Mouse (Mus musculus) liver (tissue): ENCODE measurements around the gene Kcnd3.
A peak's percentile ranks its signal among the peaks of the same experiment; 100 is the strongest.
"Not testable (repeated sequence)": the region's sequence is repeated elsewhere in the genome, so short reads cannot be mapped to it uniquely, and the experiment has no call there.

Source experiments
- DNase-seq: peaks from one replicate; pipeline ENCODE4 v3.0.0-alpha.2; 2020; ENCODE audit warnings: mixed read lengths

Kcnd3 gene

GRCm38 (mm10) chr3:105666996-105667523 lies 214.9 kb downstream of the Kcnd3 start:
- DNase-seq: no peak

DNA sequence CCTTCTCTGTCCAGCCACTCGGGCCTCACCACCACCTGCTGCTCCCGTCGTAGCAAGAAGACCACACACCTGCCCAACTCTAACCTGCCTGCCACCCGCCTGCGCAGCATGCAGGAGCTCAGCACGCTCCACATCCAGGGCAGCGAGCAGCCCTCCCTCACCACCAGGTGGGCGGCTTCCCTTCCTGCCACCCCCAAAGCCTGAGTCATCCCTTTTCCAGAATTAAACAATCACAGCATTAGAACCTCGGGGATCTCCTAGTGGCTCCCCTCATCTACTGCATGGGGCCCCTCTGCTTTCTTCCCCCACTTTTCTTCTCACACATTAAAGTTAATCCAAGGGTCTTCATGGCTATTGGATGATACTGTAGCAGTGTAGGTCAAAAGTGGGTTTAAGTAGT lies 216.0 kb downstream of the Kcnd3 start:
- no peak for DNase-seq

GRCm38 (mm10) chr3:105669776-105670175 lies 217.6 kb downstream of the Kcnd3 start:
- no peak for DNase-seq

DNA sequence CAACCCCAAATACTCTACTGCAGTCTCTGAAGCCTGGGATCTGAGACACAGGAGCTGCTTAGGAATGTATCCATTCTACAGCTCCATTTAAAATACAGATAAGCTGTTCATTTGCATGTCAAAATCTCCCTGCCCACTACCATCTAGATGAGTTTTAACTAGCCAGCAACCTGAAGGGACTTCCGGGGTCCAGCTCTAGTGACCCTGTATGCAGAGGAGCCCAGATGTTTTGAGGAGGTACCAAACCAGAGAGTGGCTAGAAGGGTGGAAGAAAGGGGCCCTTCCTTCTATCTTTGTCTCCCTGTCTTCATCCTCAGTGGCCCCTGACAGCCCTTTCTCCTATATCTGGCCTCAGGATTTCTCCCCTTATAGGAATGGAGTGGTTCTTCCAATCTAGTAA lies 218.7 kb downstream of the Kcnd3 start:
- DNase-seq: no peak

GRCm38 (mm10) chr3:105674595-105675218 lies 222.6 kb downstream of the Kcnd3 start:
- DNase-seq: peak; percentile 44

DNA sequence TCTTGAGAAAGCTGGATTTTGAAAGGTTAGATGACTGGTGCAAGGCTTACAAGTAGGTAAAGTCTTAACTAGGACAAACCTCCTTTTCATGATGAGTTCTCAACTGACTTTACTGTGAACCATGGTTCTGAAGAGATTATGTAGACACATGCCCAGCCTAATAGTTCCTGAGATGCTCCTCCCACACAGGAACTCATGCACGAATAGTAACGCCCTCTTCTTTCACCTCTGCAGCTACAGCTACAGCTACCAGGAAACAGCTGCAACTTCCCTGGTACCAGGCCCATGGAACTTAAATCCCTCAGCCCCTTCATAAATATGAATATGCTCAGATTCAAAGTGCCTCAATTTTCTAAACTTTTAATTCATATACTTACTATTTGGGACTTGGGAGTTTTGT lies 223.8 kb downstream of the Kcnd3 start:
- no peak for DNase-seq

DNA sequence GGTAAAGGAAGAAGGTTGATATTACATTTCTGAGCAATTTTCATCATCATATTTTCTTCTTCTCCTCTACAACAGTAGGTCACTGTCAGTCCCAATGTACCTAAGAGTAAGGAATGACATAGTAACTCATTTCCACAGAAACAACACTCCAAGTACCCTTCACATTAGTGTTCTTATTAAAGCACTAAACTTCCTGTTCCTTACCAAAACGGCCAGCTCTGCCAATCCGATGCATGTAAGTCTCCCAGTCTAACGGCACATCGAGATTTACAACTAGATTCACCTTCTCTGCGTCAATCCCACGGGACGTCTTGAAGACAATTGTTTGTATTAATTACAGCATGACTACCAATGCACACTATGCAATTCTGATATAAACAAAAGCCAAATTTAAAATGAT lies 228.2 kb downstream of the Kcnd3 start:
- no peak for DNase-seq

- DNase-seq: no peak
Measured at GRCm38 (mm10) chr3:105686394-105687323, 234.5 kb downstream of the Kcnd3 start.

- peak; percentile 96 for DNase-seq
Measured at GRCm38 (mm10) chr3:105687324-105688060, 235.4 kb downstream of the Kcnd3 start, which contains the start of gene Ddx20. Ddx20 (minus strand) TSS chr3:105687574.

GRCm38 (mm10) chr3:105688536-105688935 lies 236.4 kb downstream of the Kcnd3 start:
- DNase-seq: no peak

- no peak for DNase-seq
Measured at GRCm38 (mm10) chr3:105693327-105694080, 241.4 kb downstream of the Kcnd3 start.

GRCm38 (mm10) chr3:105695476-105696386 lies 243.6 kb downstream of the Kcnd3 start:
- no peak for DNase-seq

DNA sequence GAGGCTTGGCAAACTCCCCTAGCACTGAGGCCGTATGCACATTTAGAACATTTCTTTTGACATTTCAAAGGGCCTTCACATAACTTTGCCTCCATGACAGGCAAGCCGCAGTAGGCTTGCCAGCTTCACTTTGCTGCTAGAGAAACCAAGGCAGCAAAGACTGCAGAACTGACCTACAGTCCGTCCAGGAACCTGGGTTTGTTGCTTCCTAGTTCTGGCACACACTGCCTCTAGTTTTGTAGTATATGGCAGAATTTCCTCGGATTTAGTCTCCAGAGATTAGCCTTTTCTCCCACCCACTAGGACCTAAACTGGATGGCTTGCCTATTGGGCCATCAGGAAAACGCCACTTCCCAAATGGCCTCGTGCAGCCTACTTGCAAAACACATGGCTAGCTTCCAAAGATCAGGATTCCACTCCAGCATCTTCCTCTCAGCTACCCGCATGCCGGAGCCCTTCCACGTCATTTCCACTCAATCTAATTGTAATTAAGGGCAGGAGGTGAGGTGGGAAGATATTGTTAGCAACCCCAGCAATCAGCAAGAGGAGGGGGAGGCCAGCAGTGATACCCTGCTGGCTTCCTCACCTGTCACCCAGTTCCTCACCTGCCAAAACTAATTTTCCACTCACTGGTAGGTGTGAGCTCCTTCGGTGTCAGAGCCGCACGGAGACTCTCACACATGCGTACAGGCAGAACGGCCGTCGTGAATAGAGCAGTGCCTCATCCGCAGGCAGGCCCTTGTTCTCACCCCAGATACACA lies 244.4 kb downstream of the Kcnd3 start:
- DNase-seq: no peak

DNA sequence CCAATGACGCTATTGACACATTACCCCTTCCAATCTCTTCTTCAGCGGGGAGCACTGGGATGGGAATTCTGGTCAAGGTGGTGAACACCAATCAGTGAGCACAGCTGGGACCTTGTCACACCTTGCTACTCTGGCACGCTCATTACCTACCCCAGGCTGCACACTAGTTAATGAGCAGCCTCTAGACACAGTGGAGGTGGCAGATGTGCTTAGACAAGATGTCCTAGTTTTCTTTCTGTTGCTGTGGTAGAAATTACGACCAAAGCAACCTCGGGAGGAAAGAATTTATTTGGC lies 245.0 kb downstream of the Kcnd3 start:
- no peak for DNase-seq

- DNase-seq: peak; percentile 70
Measured at GRCm38 (mm10) chr3:105698311-105698710, 246.2 kb downstream of the Kcnd3 start.

- DNase-seq: peak; percentile 86
Measured at GRCm38 (mm10) chr3:105699241-105699933, 247.3 kb downstream of the Kcnd3 start.

DNA sequence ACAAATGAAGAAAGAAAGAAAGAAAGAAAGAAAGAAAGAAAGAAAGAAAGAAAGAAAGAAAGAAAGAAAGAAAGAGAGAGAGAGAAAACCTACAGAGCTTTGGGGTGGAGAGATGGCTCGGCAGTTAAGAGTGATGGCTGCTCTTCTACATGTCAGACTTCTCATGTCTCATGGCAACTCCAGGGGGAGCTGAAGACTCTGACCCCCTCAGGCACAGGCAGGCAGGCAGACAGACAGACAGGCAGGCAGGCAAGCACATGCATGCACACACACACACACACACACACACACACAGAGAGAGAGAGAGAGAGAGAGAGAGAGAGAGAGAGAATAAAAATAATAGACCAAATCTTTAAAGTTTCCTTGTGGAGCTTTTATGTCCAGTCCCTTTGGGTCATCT lies 248.7 kb downstream of the Kcnd3 start:
- DNase-seq: not testable (repeated sequence)

DNA sequence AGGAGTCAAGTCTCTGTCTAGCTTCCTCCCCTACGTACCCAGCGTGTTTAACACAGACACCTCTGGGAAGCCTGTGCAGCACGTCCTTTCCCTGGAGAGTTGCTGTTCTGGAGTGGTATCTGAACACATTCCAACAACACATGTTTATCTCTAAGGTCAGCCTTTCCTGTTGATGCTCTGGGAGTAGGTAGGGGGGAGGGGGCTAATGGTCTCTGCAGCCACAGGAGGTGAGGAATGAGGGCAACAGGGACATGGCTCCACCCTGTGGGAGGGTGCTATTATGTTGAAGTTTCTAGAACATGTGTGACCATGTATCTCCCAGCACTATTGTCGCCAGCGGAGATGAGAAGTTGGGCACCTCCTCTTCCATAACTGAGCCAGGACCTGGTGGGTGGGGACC lies 249.3 kb downstream of the Kcnd3 start:
- DNase-seq: peak; percentile 46

- DNase-seq: no peak
Measured at GRCm38 (mm10) chr3:105703571-105703970, 251.4 kb downstream of the Kcnd3 start.
